Mouse (Mus musculus): ENCODE measurements around the gene Agap1. TPM values are rescaled to one million over a fixed set of nuclear protein-coding genes. Genes with fewer than 3 reads are reported as not detected.

The Agap1 gene
- total and polyA plus RNA-seq, 2 experiments from 2014 or later: 40.1 to 108 TPM

- no peaks in the 10 kb centered on the region for H3K9me3 ChIP-seq (ENCODE audit: low read length)
- H3K27me3 ChIP-seq (ENCODE audit: insufficient read depth, low read length): no peaks in the 10 kb centered on the region
- H3K27ac ChIP-seq (ENCODE audit: low read depth, low read length): no peak overlapping the region
- H3K4me1 ChIP-seq (ENCODE audit: insufficient read depth): peaks cover 19% of the 10 kb centered on the region; the same call in 1 of the 2 replicates
- 0 out of 2 replicates have a peak, but pooled peaks have one; percentile 16 for ATAC-seq
- no peak overlapping the region for H3K9ac ChIP-seq
- 75% methylated on average over 5 of the region's 5 CpGs for WGBS
- H3K4me2 ChIP-seq (ENCODE audit: low read depth): no peak overlapping the region
- H3K4me3 ChIP-seq (ENCODE audit: low read depth, low read length): no peak overlapping the region
- TF ChIP-seq CTCF (IDR thresholded peaks at IDR 0.05; ENCODE audit: low read depth): no peak
- DNase-seq: no peak
- H3K36me3 ChIP-seq (ENCODE audit: insufficient read depth): no peaks in the 10 kb centered on the region
These were observed 144.3 kb downstream of the Agap1 start for GRCm38 (mm10) chr1:89598906-89599305.

- H3K4me1 ChIP-seq (ENCODE audit: insufficient read depth): peaks cover 19% of the 10 kb centered on the region; the same call in 1 of the 2 replicates
- TF ChIP-seq CTCF (IDR thresholded peaks at IDR 0.05; ENCODE audit: low read depth): no peak
- H3K4me2 ChIP-seq (ENCODE audit: low read depth): no peak overlapping the region
- WGBS: 76% methylated on average over 11 of the region's 11 CpGs
- no peaks in the 10 kb centered on the region for H3K9me3 ChIP-seq (ENCODE audit: low read length)
- H3K9ac ChIP-seq: no peak overlapping the region
- DNase-seq (peak; percentile 22), ATAC-seq (peak; percentile 72)
- peak overlapping the region; percentile 36 for H3K27ac ChIP-seq (ENCODE audit: low read depth, low read length)
- H3K4me3 ChIP-seq (ENCODE audit: low read depth, low read length): no peak overlapping the region
- H3K27me3 ChIP-seq (ENCODE audit: insufficient read depth, low read length): no peaks in the 10 kb centered on the region
- H3K36me3 ChIP-seq (ENCODE audit: insufficient read depth): no peaks in the 10 kb centered on the region
These were observed 145.6 kb downstream of the Agap1 start for GRCm38 (mm10) chr1:89599983-89600741.

- DNase-seq (no peak), ATAC-seq (no peak)
- no peak overlapping the region for H3K4me2 ChIP-seq (ENCODE audit: low read depth)
- no peak overlapping the region for H3K9ac ChIP-seq
- no peak overlapping the region for H3K27ac ChIP-seq (ENCODE audit: low read depth, low read length)
- WGBS: 83% methylated on average over 7 of the region's 7 CpGs
- H3K27me3 ChIP-seq (ENCODE audit: insufficient read depth, low read length): no peaks in the 10 kb centered on the region
- no peak overlapping the region for H3K4me3 ChIP-seq (ENCODE audit: low read depth, low read length)
- no peaks in the 10 kb centered on the region for H3K9me3 ChIP-seq (ENCODE audit: low read length)
- TF ChIP-seq CTCF (IDR thresholded peaks at IDR 0.05; ENCODE audit: low read depth): no peak
- H3K36me3 ChIP-seq (ENCODE audit: insufficient read depth): peaks cover 7% of the 10 kb centered on the region; the same call in 1 of the 2 replicates
- H3K4me1 ChIP-seq (ENCODE audit: insufficient read depth): peaks cover 19% of the 10 kb centered on the region; the same call in 1 of the 2 replicates
These were observed 146.7 kb downstream of the Agap1 start for GRCm38 (mm10) chr1:89601349-89601748.

GRCm38 (mm10) chr1:89602879-89603278 lies 148.3 kb downstream of the Agap1 start:
- no peak for DNase-seq
- no peak for TF ChIP-seq CTCF (IDR thresholded peaks at IDR 0.05; ENCODE audit: low read depth)
- H3K36me3 ChIP-seq (ENCODE audit: insufficient read depth): peaks cover 14% of the 10 kb centered on the region; the same call in 1 of the 2 replicates
- H3K4me2 ChIP-seq (ENCODE audit: low read depth): no peak overlapping the region
- no peak overlapping the region for H3K9ac ChIP-seq
- no peak overlapping the region for H3K4me3 ChIP-seq (ENCODE audit: low read depth, low read length)
- H3K4me1 ChIP-seq (ENCODE audit: insufficient read depth): peaks cover 19% of the 10 kb centered on the region; the same call in 1 of the 2 replicates
- H3K27me3 ChIP-seq (ENCODE audit: insufficient read depth, low read length): no peaks in the 10 kb centered on the region
- WGBS: 34% methylated on average over 7 of the region's 7 CpGs
- H3K27ac ChIP-seq (ENCODE audit: low read depth, low read length): no peak overlapping the region
- no peak for ATAC-seq
- H3K9me3 ChIP-seq (ENCODE audit: low read length): no peaks in the 10 kb centered on the region

GRCm38 (mm10) chr1:89606612-89607011 lies 152.0 kb downstream of the Agap1 start:
- peak; percentile 67 for ATAC-seq
- DNase-seq: peak; percentile 74
- no peak overlapping the region for H3K4me2 ChIP-seq (ENCODE audit: low read depth)
- no peaks in the 10 kb centered on the region for H3K9me3 ChIP-seq (ENCODE audit: low read length)
- no peak overlapping the region for H3K4me3 ChIP-seq (ENCODE audit: low read depth, low read length)
- peaks cover 26% of the 10 kb centered on the region for H3K36me3 ChIP-seq (ENCODE audit: insufficient read depth)
- H3K27me3 ChIP-seq (ENCODE audit: insufficient read depth, low read length): no peaks in the 10 kb centered on the region
- H3K4me1 ChIP-seq (ENCODE audit: insufficient read depth): no peaks in the 10 kb centered on the region
- H3K9ac ChIP-seq: no peak overlapping the region
- WGBS: 36% methylated on average over 5 of the region's 5 CpGs
- H3K27ac ChIP-seq (ENCODE audit: low read depth, low read length): no peak overlapping the region
- TF ChIP-seq CTCF (IDR thresholded peaks at IDR 0.05; ENCODE audit: low read depth): peak; percentile 93

GRCm38 (mm10) chr1:89608766-89609165 lies 154.2 kb downstream of the Agap1 start:
- Histone ChIP-seq H3K4me3 (ENCODE audit: low read depth, low read length) (no peak overlapping the region), H3K27ac (ENCODE audit: low read depth, low read length) (no peak overlapping the region), H3K9me3 (ENCODE audit: low read length) (no peaks in the 10 kb centered on the region), H3K4me1 (ENCODE audit: insufficient read depth) (no peaks in the 10 kb centered on the region), H3K4me2 (ENCODE audit: low read depth) (no peak overlapping the region), H3K36me3 (ENCODE audit: insufficient read depth) (peaks cover 27% of the 10 kb centered on the region), H3K9ac (no peak overlapping the region), H3K27me3 (ENCODE audit: insufficient read depth, low read length) (no peaks in the 10 kb centered on the region)
- DNase-seq (no peak), ATAC-seq (no peak)
- 97% methylated on average over 4 of the region's 4 CpGs for WGBS
- no peak for TF ChIP-seq CTCF (IDR thresholded peaks at IDR 0.05; ENCODE audit: low read depth)

GRCm38 (mm10) chr1:89609964-89610363 lies 155.4 kb downstream of the Agap1 start:
- H3K9ac ChIP-seq: no peak overlapping the region
- no peak overlapping the region for H3K4me2 ChIP-seq (ENCODE audit: low read depth)
- H3K9me3 ChIP-seq (ENCODE audit: low read length): no peaks in the 10 kb centered on the region
- no peak overlapping the region for H3K4me3 ChIP-seq (ENCODE audit: low read depth, low read length)
- no peak for DNase-seq
- TF ChIP-seq CTCF (IDR thresholded peaks at IDR 0.05; ENCODE audit: low read depth): no peak
- no peak for ATAC-seq
- H3K4me1 ChIP-seq (ENCODE audit: insufficient read depth): no peaks in the 10 kb centered on the region
- 88% methylated on average over 5 of the region's 5 CpGs for WGBS
- peaks cover 33% of the 10 kb centered on the region for H3K36me3 ChIP-seq (ENCODE audit: insufficient read depth)
- H3K27me3 ChIP-seq (ENCODE audit: insufficient read depth, low read length): no peaks in the 10 kb centered on the region
- H3K27ac ChIP-seq (ENCODE audit: low read depth, low read length): no peak overlapping the region

All from forebrain, postnatal 0 days (tissue).